Mouse (Mus musculus) adipocyte (in vitro differentiated cells): Measurements from ENCODE around the gene Afp.

ENCODE experiments used
- DNase-seq: peaks from one replicate; pipeline ENCODE4 v3.0.0-alpha.2; 2016; ENCODE audit warnings: low spot score

Afp gene

DNA sequence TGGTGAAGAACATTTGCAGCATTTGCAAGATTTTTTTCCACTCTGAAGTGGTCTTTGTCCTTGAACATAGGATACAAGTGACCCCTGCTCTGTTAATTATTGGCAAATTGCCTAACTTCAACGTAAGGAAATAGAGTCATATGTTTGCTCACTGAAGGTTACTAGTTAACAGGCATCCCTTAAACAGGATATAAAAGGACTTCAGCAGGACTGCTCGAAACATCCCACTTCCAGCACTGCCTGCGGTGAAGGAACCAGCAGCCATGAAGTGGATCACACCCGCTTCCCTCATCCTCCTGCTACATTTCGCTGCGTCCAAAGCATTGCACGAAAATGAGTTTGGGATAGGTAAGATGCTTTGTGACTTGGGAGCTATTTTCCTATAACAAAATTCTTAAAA is at the start of gene Afp:
TSS of gene Afp (plus strand) at position 220 of the 400 bp plus-strand sequence.
- no peak for DNase-seq

DNA sequence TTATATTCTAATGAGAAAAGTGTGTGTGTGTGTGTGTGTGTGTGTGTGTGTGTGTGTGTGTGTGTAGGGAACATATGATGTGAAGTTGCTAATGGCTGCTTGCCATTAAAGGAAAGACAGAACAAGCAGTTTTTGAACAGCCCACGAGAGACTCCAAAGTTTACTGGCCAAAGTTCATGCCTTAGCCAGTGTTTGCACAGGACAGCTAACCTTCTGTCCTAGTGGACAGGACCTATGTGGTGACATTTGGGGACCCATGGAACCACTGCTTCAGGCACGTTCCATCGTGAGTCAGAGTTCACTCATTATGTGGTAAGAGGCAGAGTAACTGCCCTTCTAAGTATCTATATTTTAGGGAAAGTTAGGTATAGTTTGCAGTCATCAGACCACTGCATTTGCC is 43.0 kb upstream of the Afp start:
- no peak for DNase-seq

DNA sequence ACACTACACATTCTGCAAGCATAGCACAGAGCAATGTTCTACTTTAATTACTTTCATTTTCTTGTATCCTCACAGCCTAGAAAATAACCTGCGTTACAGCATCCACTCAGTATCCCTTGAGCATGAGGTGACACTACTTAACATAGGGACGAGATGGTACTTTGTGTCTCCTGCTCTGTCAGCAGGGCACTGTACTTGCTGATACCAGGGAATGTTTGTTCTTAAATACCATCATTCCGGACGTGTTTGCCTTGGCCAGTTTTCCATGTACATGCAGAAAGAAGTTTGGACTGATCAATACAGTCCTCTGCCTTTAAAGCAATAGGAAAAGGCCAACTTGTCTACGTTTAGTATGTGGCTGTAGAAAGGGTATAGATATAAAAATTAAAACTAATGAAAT is 40.6 kb upstream of the Afp start:
- DNase-seq, result no peak

DNA sequence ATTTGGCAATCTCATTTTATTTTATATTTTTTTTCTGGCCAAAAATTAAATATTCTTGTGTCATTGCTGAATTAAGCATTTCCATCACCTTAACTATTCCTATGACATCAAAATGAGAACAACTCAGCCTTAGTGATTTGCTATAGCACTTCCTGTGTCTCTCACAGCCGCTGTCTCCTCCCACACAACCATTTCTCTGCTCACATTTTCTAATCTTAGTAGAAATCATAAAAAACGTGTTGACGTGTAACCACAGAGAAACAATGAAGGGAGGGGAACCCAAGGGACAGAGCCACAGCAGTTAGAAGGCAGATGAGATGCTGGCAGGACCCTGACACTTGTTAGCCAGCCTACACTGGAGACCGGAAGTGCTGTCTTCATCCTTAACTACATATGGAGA is 37.8 kb upstream of the Afp start:
- DNase-seq, result no peak

DNA sequence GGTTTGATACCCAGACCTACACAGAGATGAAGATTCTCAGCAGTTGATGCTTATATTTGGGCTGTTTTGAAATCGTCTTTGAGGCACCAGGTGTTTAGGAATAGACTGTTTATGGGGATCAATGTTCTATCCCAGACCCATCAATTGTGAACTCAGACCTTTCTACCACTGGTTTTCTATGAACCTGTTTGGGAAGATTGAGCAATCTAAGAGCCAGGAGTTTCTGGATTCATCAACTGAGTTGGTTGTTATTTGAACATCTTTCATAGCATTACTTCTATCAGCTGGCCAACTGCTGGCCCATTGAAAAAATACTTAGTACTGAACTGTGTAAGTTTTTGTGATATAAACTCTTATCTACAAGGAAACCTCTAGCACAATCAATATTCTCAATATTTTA is 33.3 kb upstream of the Afp start:
- DNase-seq, result no peak

DNA sequence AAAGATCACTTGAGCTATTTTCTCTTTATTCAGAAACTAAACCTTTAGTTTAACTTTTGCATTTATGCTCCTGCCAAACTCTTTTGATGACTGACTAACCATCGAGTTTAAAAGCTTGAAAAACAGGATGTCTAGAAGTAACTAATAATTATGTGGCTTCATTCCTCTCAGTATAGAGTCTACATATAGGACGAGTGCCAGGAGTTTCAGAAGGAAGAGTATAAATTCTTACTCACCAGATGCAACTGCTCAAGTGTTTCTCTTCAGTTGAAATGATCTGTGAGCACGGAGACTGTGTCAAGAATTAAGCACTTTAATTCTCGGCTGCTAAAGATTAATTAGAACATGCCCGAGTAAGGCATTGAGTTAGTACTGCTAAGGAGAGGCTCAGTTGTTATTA is 31.8 kb upstream of the Afp start:
- no peak for DNase-seq

DNA sequence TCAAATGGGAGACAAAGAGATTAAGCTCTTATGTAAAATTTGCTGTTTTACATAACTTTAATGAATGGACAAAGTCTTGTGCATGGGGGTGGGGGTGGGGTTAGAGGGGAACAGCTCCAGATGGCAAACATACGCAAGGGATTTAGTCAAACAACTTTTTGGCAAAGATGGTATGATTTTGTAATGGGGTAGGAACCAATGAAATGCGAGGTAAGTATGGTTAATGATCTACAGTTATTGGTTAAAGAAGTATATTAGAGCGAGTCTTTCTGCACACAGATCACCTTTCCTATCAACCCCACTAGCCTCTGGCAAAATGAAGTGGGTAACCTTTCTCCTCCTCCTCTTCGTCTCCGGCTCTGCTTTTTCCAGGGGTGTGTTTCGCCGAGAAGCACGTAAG is 29.9 kb upstream of the Afp start, which contains the start of gene Alb:
TSS of gene Alb (plus strand) at position 279 of the 400 bp plus-strand sequence.
- no peak for DNase-seq

DNA sequence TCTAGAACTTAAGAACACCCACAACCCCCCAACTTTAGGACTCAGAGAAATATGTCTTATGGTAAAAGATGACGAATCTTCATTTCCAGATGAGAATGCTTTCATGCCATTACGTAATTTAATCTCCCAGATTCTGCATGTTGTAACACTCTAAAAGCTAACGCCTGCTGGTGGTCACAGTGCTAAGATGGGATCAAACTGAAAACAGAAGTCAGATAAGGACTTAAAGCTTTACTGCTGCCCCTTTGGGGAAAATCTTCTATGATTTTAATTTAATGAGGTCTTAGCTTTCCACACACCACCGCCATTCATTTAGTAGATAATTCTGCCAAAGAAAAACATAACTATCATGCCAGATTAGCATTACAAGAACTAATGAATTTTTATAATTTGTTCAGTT is 23.7 kb upstream of the Afp start:
- no peak for DNase-seq

DNA sequence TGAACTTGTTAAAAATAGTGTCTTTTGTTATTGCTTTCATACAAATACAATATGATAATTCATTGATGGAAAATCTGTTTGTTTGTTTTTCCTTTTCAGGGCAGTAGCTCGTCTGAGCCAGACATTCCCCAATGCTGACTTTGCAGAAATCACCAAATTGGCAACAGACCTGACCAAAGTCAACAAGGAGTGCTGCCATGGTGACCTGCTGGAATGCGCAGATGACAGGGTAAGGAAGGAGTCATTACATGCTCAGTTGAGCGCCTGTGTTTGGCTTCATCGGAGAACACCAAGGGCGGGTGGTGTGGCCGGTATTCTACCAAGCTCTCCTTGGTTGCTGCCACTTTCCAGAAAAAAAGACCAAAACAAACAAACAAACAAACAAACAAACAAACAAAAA is 23.3 kb upstream of the Afp start:
- no peak for DNase-seq

DNA sequence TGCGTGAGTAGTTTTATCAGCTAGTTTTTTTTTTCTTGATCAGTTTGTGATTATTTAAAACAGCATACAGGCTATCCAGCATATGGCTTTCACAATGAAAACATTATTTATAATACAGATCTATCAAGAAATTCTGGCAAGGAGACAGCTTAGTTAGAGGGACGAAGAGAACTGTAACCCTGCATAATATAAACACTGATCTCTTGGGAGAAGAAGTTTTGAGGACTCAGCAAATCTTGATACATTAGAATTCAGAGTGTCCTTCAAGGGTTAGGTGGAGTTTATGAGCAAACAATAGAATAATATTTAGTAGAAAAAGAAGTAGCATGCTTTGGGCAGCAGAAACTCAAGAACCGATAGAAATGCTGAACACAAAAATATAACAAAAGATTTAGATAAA is 19.7 kb upstream of the Afp start:
- no peak for DNase-seq

DNA sequence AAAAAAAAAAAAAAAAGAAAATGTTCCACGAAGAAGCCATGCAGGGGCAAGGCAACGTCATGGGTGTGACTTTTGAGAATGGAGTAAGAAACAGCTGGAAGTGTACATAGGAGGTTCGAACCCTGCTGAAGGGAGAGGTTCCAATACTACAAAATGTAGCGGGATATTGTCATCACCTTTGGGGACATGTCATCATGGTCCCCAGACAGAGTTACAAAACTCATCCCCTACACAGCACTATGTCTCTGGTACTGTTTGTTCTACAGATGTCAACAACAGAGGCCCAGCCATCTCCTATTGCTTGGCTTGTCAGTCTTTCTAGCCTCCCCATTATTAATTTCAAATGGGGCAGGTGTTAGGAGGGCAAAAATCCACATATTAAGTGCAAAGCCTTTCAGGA is 16.6 kb upstream of the Afp start:
- DNase-seq, result no peak

DNA sequence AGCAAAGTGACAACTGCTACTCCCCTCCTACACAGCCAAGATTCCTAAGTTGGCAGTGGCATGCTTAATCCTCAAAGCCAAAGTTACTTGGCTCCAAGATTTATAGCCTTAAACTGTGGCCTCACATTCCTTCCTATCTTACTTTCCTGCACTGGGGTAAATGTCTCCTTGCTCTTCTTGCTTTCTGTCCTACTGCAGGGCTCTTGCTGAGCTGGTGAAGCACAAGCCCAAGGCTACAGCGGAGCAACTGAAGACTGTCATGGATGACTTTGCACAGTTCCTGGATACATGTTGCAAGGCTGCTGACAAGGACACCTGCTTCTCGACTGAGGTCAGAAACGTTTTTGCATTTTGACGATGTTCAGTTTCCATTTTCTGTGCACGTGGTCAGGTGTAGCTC is 16.2 kb upstream of the Afp start:
- peak; percentile 40 for DNase-seq

DNA sequence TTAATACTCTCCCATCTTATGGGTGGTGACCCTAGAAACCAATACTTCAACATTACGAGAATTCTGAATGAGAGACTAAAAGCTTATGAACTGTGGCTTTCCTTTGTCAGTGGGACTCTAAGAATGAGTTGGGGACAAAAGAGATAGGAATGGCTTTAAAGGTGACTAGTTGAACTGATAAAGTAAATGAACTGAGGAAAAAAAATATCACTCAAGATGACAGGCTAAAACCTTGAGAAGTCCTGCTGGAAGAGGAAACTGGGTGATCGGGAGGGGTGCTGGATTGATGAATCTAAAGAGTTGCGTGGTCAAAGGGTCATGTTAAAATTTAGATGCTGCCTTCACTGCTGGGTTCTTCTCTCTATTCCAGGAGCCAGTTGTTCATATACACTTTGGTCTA is 13.8 kb upstream of the Afp start:
- no peak for DNase-seq

DNA sequence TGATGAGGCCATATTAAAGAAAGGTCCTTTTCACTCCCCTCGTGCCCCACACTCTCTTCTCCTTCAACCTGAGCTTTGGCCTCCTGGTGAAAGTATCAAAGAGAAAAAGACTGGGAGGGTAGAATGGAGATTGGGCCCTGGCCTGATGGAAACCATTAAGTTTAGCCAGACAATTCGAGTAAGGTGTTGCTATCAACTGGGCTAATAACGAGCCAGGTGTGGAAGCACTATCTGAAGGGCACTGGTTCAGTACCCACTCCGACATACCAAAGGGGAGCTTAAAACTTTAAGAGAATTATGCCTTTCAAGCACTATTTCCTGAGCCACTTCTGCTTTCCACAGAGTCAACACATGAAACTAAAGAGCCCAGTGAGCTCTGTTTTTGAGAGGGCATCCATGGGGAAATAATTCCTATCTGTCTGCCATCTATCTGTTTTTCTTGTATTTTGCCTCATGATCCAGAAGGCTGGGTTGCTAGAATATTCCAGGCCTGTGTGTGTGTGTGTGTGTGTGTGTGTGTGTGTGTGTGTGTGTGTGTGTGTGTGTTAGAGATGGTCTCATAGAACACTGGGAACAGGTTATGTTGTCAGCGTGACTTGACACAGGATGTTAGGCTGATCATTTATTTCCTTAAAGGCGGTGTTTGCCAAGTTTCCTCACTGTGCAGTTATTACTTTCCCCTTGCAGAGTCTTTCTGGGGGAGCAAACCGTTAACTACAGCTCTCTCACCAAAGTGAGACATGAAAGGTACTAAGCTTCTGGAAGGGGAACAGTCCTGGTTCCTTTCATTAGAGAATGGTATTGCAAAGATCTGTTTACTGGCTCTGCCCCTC is 13.0 kb upstream of the Afp start:
- no peak for DNase-seq

DNA sequence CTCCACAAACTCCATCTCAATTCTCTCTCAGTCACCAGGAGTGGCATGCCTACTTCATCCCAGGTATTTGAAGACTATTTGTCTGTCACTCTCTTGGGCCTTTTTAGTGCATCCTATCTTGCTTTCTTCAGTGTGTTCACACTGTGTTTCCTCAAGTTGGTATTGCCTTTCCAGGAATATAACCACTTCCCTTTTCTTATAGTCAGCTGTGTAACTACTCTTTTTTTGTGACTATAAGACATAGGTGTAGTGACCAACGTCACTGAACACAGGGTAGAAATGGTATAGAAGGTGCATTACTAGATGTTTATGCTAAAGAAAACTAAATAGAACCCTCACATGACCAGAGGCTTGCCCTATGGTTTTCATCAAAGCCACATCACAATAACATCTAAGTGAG is 11.7 kb upstream of the Afp start:
- no peak for DNase-seq

DNA sequence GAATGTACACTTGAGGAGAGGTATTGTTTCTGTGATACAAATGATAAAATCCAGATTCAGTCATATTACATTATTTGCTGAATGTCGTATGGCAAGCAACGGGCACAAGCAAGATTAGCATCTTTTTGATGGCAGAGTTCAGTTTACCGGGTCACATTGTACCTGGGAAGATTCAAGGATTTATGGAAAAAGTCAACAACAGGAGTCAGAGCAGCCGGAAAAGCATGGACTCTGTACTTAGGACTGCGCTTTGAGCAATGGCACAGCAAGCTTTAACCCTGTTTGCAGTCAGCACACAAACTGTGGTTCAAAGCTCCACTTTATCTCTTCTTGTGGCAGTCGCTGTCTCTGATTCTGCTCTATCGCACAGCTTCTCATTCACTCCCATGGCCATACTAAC is 4.9 kb upstream of the Afp start:
- no peak for DNase-seq

DNA sequence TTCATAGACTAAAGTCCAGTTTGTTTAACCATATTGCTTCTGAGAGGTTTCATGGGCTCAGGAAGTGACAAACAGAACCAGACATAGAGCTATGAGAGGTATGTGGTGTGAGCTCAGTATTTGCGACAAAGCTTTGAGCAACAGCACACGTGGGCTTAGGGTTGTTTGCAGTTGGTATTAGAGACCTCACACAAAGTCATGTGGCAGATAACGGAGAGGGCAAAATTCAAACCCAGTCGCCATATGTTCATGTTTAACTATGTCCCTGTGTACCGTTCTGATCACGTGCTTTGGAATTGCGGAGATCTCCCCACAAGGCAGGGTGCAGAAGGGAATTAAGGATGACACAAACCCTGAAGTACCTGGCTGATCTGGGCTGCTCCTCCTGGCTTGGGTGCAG is 2.2 kb upstream of the Afp start:
- no peak for DNase-seq

DNA sequence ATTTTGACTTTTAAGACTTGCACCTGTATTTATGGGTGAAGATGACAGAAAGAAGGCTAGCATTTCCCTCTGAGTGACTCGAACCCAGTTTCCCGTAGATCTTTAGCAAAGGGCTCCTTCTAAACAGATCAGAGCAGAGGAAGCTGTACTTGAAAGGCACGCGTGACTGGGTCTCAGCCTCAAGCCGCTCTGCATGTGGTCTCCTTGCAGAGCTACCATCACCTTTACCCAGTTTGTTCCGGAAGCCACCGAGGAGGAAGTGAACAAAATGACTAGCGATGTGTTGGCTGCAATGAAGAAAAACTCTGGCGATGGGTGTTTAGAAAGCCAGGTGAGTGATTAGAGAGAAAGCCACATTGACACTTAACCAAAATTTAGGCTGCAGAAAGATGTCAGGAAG is 1.9 kb downstream of the Afp start:
- DNase-seq, result no peak

DNA sequence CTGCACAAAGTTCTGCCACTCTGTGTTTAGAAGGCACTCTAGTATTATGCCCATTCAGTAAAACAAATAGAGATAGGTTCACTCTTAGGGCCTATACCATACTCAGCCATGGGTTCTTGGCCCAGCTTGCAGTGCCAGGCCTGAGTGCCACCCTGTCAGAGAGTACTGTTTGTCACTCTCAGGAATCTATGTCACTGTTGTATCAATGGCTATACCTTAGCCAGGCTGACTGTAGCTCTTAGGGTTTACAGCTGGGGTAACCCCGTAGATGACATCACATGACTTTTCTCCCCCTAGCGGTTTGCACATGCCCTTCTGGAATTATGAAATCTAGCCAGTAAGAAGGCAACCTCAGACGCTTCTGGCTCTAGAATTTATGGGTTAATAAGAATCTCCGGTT is 3.8 kb downstream of the Afp start:
- no peak for DNase-seq

DNA sequence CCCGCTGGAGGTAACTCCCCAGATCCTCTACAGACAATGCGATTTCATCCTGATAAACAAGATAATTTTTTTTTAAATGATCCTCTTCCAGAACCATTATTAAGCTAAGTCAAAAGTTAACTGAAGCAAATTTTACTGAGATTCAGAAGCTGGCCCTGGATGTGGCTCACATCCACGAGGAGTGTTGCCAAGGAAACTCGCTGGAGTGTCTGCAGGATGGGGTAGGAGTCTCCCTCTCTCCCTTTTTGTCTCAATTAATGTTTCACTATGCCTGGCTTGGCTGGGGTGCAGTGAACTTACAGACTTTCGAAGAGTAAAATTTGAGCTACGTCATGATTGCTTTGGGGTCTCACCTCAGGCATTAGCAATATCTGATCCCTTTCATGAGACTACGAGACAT is 9.0 kb downstream of the Afp start:
- DNase-seq, result no peak

DNA sequence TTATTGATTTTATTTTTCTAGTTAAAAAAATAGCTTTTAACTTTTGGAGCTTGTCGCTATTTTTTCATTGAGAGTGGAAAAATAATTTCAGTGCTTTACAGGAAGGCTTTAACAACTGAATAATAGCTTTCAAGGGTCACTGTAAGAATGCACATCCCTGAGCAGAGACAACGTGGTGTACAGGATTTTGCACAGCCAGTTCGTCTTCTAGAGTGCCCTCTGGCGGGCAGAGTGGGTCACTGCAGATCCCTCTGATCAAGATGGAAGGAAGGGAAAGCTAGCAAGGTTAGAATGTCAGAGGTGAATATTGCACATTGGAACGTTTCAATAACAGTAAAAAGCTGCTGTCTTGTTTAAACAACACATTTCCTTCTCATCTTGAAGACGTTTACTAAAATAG is 10.2 kb downstream of the Afp start:
- peak; percentile 92 for DNase-seq

DNA sequence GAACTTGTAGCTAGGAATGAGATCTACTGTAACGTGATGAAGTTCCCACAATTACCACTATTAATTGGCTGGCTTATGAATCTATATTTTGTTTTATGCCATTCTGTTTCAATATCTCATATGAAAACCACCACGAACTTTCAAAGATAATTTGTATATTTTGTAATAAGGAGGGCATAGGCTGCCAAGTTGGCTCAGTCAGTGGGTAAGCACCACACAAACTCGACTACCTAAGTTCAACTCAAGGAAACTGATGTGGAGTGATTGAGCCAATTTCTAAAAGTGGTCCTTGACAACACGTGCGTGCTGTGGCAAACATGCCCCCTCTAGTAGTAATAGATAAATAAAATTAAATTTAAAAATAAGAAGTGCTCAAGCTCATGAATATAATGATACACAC is 11.2 kb downstream of the Afp start:
- no peak for DNase-seq

DNA sequence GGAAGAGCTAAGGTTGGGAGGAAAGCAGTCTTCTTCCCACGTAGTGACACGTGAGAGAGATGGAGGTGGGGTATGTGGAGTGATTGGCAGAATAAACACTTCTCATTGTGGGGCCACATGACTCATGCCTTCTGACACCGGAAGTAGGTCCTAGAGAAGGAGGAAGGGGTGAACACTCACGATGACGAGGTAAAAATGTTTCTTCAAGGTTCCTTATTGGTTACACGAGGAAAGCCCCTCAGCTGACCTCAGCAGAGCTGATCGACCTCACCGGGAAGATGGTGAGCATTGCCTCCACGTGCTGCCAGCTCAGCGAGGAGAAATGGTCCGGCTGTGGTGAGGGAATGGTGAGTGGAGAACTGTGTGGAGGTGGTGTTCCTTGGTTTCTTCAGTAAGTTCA is 14.2 kb downstream of the Afp start:
- DNase-seq, result no peak

DNA sequence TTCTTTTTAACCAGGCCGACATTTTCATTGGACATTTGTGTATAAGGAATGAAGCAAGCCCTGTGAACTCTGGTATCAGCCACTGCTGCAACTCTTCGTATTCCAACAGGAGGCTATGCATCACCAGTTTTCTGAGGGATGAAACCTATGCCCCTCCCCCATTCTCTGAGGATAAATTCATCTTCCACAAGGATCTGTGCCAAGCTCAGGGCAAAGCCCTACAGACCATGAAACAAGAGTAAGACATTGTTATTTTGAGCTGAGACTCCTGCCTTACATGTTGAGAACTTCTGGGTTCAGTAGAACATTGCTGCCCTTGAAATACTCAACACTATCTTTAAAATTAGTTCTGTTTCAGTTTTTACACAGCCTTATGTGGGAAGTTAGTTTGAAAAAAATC is 16.0 kb downstream of the Afp start:
- DNase-seq, result no peak
